Mouse (Mus musculus) layer of hippocampus, postnatal 36 days (tissue): ENCODE measurements around the gene Adgrf3. TPM values are rescaled to one million over a fixed set of nuclear protein-coding genes. Genes with fewer than 3 reads are reported as not detected.

Experiments used
- DNase-seq, 2 experiments: peaks; one replicate each; pipeline ENCODE4 v3.0.0; 2022
- microRNA-seq, 2 experiments: library from miRNA; unstranded; fragments of <30 nt; microRNA quantifications; one replicate each; pipeline ENCODE4 v1.2.0; 2021
- total RNA-seq, 2 experiments: library from RNA; stranded (reverse); gene quantifications; 2 replicates each; pipeline ENCODE4 v1.2.3; 2021

Adgrf3 gene
- total RNA-seq, 2 experiments from 2014 or later: not detected

- DNase-seq: no peak
Measured at GRCm38 (mm10) chr5:30148133-30148920, 57.2 kb downstream of the Adgrf3 start.

- DNase-seq: no peak
Measured at GRCm38 (mm10) chr5:30146526-30146925, 59.0 kb downstream of the Adgrf3 start.

Small RNA genes lying within 50 kb of the gene (microRNA-seq; reads per million reads assigned to microRNA genes)
- 0 to 1.2 reads per million in 2 experiments for gene Mir1960

Other genes starting within 250 kb of the Adgrf3 start
- gene Il6, start 192.6 kb downstream of the Adgrf3 start, total RNA-seq: not detected
- gene Tyms, start 132.1 kb downstream of the Adgrf3 start, total RNA-seq: 1 to 10 TPM; 6.6 to 6.9 TPM
- 10 to 100 TPM; 10.9 to 13.2 TPM for gene Garem2, start 100.6 kb downstream of the Adgrf3 start, total RNA-seq
- gene 3110082J24Rik, start 99.6 kb downstream of the Adgrf3 start, total RNA-seq: 1 to 10 TPM; 2.8 to 3.7 TPM
- gene Hadha, start 50.6 kb downstream of the Adgrf3 start, total RNA-seq: 10 to 100 TPM; 72.2 to 74.2 TPM
- 10 to 100 TPM; 91.7 to 93.3 TPM for gene Hadhb, start 50.5 kb downstream of the Adgrf3 start, total RNA-seq
- 10 to 100 TPM; 41.7 to 45.7 TPM for gene Selenoi, start 26.9 kb upstream of the Adgrf3 start, total RNA-seq
- gene Drc1, start 75.7 kb upstream of the Adgrf3 start, total RNA-seq: 1 to 10 TPM; 8.7 to 9.3 TPM